Mouse (Mus musculus): ENCODE data around the gene Prkg1. TPM values are rescaled to one million over a fixed set of nuclear protein-coding genes. Genes with fewer than 3 reads are reported as not detected.

The Prkg1 gene
- polyA plus RNA-seq, 2 experiments, result 7.1 to 9.6 TPM

GRCm38 (mm10) chr19:30998572-30998971 lies 766.3 kb downstream of the Prkg1 start:
- H3K4me2 ChIP-seq (replicated peaks; ENCODE audit: low read depth, low read length, severe bottlenecking), result no peak overlapping the region
- H3K4me3 ChIP-seq (replicated peaks; ENCODE audit: low read length), result no peak overlapping the region
- H3K9ac ChIP-seq (ENCODE audit: low read depth, low read length, severe bottlenecking), result no peak overlapping the region
- DNase-seq (ENCODE audit: low spot score) (no peak), ATAC-seq (ENCODE audit: low FRiP score, low read depth) (no peak)
- no peaks in the 10 kb centered on the region for H3K27me3 ChIP-seq (ENCODE audit: control insufficient read depth, insufficient read depth, low read length)
- H3K9me3 ChIP-seq (ENCODE audit: control insufficient read depth, low read length), result no peaks in the 10 kb centered on the region
- 91% methylated on average over 2 of the region's 2 CpGs for WGBS
- H3K4me1 ChIP-seq (ENCODE audit: control insufficient read depth, insufficient read depth, low read length), result no peaks in the 10 kb centered on the region
- H3K27ac ChIP-seq (replicated peaks; ENCODE audit: low read depth, low read length), result no peak overlapping the region
- TF ChIP-seq POLR2A (IDR thresholded peaks at IDR 0.05; ENCODE audit: borderline replicate concordance, extremely low read depth, insufficient read depth, insufficient read length), result no peak
- H3K36me3 ChIP-seq (ENCODE audit: control insufficient read depth, insufficient read depth, low read length), result no peaks in the 10 kb centered on the region

- Histone ChIP-seq H3K9me3 (ENCODE audit: control insufficient read depth, low read length) (no peaks in the 10 kb centered on the region), H3K36me3 (ENCODE audit: control insufficient read depth, insufficient read depth, low read length) (no peaks in the 10 kb centered on the region), H3K4me1 (ENCODE audit: control insufficient read depth, insufficient read depth, low read length) (no peaks in the 10 kb centered on the region), H3K4me3 (replicated peaks; ENCODE audit: low read length) (no peak overlapping the region), H3K9ac (ENCODE audit: low read depth, low read length, severe bottlenecking) (no peak overlapping the region), H3K27ac (replicated peaks; ENCODE audit: low read depth, low read length) (no peak overlapping the region), H3K4me2 (replicated peaks; ENCODE audit: low read depth, low read length, severe bottlenecking) (no peak overlapping the region), H3K27me3 (ENCODE audit: control insufficient read depth, insufficient read depth, low read length) (no peaks in the 10 kb centered on the region)
- WGBS, result 65% methylated on average over 4 of the region's 4 CpGs
- no peak for TF ChIP-seq POLR2A (IDR thresholded peaks at IDR 0.05; ENCODE audit: borderline replicate concordance, extremely low read depth, insufficient read depth, insufficient read length)
- DNase-seq (ENCODE audit: low spot score) (no peak), ATAC-seq (ENCODE audit: low FRiP score, low read depth) (no peak)
These were observed 774.4 kb downstream of the Prkg1 start for GRCm38 (mm10) chr19:30990390-30990789.

- Histone ChIP-seq H3K9ac (ENCODE audit: low read depth, low read length, severe bottlenecking) (no peak overlapping the region), H3K9me3 (ENCODE audit: control insufficient read depth, low read length) (no peaks in the 10 kb centered on the region), H3K27me3 (ENCODE audit: control insufficient read depth, insufficient read depth, low read length) (no peaks in the 10 kb centered on the region), H3K4me3 (replicated peaks; ENCODE audit: low read length) (no peak overlapping the region), H3K27ac (replicated peaks; ENCODE audit: low read depth, low read length) (no peak overlapping the region), H3K4me1 (ENCODE audit: control insufficient read depth, insufficient read depth, low read length) (no peaks in the 10 kb centered on the region), H3K36me3 (ENCODE audit: control insufficient read depth, insufficient read depth, low read length) (no peaks in the 10 kb centered on the region), H3K4me2 (replicated peaks; ENCODE audit: low read depth, low read length, severe bottlenecking) (no peak overlapping the region)
- no peak for ATAC-seq (ENCODE audit: low FRiP score, low read depth)
- DNase-seq (ENCODE audit: low spot score), result no peak
- WGBS, result 94% methylated on average over 4 of the region's 4 CpGs
- TF ChIP-seq POLR2A (IDR thresholded peaks at IDR 0.05; ENCODE audit: borderline replicate concordance, extremely low read depth, insufficient read depth, insufficient read length), result no peak
These were observed 782.4 kb downstream of the Prkg1 start for GRCm38 (mm10) chr19:30982436-30982835.

GRCm38 (mm10) chr19:30978096-30978495 lies 786.7 kb downstream of the Prkg1 start:
- H3K4me1 ChIP-seq (ENCODE audit: control insufficient read depth, insufficient read depth, low read length), result no peaks in the 10 kb centered on the region
- H3K4me3 ChIP-seq (replicated peaks; ENCODE audit: low read length), result no peak overlapping the region
- no peak overlapping the region for H3K4me2 ChIP-seq (replicated peaks; ENCODE audit: low read depth, low read length, severe bottlenecking)
- H3K27me3 ChIP-seq (ENCODE audit: control insufficient read depth, insufficient read depth, low read length), result no peaks in the 10 kb centered on the region
- WGBS, result 85% methylated on average over 4 of the region's 4 CpGs
- no peaks in the 10 kb centered on the region for H3K9me3 ChIP-seq (ENCODE audit: control insufficient read depth, low read length)
- no peak overlapping the region for H3K27ac ChIP-seq (replicated peaks; ENCODE audit: low read depth, low read length)
- DNase-seq (ENCODE audit: low spot score), result no peak
- H3K36me3 ChIP-seq (ENCODE audit: control insufficient read depth, insufficient read depth, low read length), result no peaks in the 10 kb centered on the region
- TF ChIP-seq POLR2A (IDR thresholded peaks at IDR 0.05; ENCODE audit: borderline replicate concordance, extremely low read depth, insufficient read depth, insufficient read length), result no peak
- ATAC-seq (ENCODE audit: low FRiP score, low read depth), result no peak
- H3K9ac ChIP-seq (ENCODE audit: low read depth, low read length, severe bottlenecking), result no peak overlapping the region

- Histone ChIP-seq H3K36me3 (ENCODE audit: control insufficient read depth, insufficient read depth, low read length) (no peaks in the 10 kb centered on the region), H3K4me1 (ENCODE audit: control insufficient read depth, insufficient read depth, low read length) (no peaks in the 10 kb centered on the region), H3K9ac (ENCODE audit: low read depth, low read length, severe bottlenecking) (no peak overlapping the region), H3K4me3 (replicated peaks; ENCODE audit: low read length) (no peak overlapping the region), H3K27ac (replicated peaks; ENCODE audit: low read depth, low read length) (no peak overlapping the region), H3K4me2 (replicated peaks; ENCODE audit: low read depth, low read length, severe bottlenecking) (no peak overlapping the region), H3K27me3 (ENCODE audit: control insufficient read depth, insufficient read depth, low read length) (no peaks in the 10 kb centered on the region), H3K9me3 (ENCODE audit: control insufficient read depth, low read length) (no peaks in the 10 kb centered on the region)
- ATAC-seq (ENCODE audit: low FRiP score, low read depth), result no peak
- no peak for DNase-seq (ENCODE audit: low spot score)
- no peak for TF ChIP-seq POLR2A (IDR thresholded peaks at IDR 0.05; ENCODE audit: borderline replicate concordance, extremely low read depth, insufficient read depth, insufficient read length)
- 55% methylated on average over 3 of the region's 3 CpGs for WGBS
These were observed 814.2 kb downstream of the Prkg1 start for GRCm38 (mm10) chr19:30950610-30951009.

GRCm38 (mm10) chr19:30948202-30948601 lies 816.6 kb downstream of the Prkg1 start:
- WGBS, result 63% methylated on average over 1 of the region's 1 CpGs
- Histone ChIP-seq H3K27ac (replicated peaks; ENCODE audit: low read depth, low read length) (no peak overlapping the region), H3K27me3 (ENCODE audit: control insufficient read depth, insufficient read depth, low read length) (no peaks in the 10 kb centered on the region), H3K9me3 (ENCODE audit: control insufficient read depth, low read length) (no peaks in the 10 kb centered on the region), H3K9ac (ENCODE audit: low read depth, low read length, severe bottlenecking) (no peak overlapping the region), H3K36me3 (ENCODE audit: control insufficient read depth, insufficient read depth, low read length) (no peaks in the 10 kb centered on the region), H3K4me2 (replicated peaks; ENCODE audit: low read depth, low read length, severe bottlenecking) (no peak overlapping the region), H3K4me1 (ENCODE audit: control insufficient read depth, insufficient read depth, low read length) (no peaks in the 10 kb centered on the region), H3K4me3 (replicated peaks; ENCODE audit: low read length) (no peak overlapping the region)
- no peak for TF ChIP-seq POLR2A (IDR thresholded peaks at IDR 0.05; ENCODE audit: borderline replicate concordance, extremely low read depth, insufficient read depth, insufficient read length)
- ATAC-seq (ENCODE audit: low FRiP score, low read depth) (no peak), DNase-seq (ENCODE audit: low spot score) (no peak)
